24 mouse cellular contexts compared by ENCODE assay signal in genomic region chr1:190741421-190741820, GRCm38 (mm10).
DNase-seq lines count a peak whose midpoint lies in the region; ATAC-seq and TF ChIP-seq lines count a peak whose summit lies in the region.
"Had no signal": no experiment of that assay in that cellular context is flagged by ENCODE, and none has a peak within 500 bp of the region (broad histone marks: within the 10 kb centered on the region; RNA-seq: fewer than 3 reads in every experiment).

No protein-coding gene starts in this region.

- H3K9me3 ChIP-seq in lung, embryonic 14.5 days (ENCODE audit: low read depth, low read length), result no peaks in the 10 kb centered on the region
- H3K9me3 ChIP-seq in midbrain, postnatal 0 days (ENCODE audit: low read length), result 0 out of 2 replicates have a peak, but pooled peaks cover 3% of the 10 kb centered on the region
- no peaks in the 10 kb centered on the region for H3K9me3 ChIP-seq in midbrain, embryonic 14.5 days (ENCODE audit: control insufficient read depth, low read length)
- H3K9me3 ChIP-seq: embryonic facial prominence, embryonic 12.5 days; embryonic facial prominence, embryonic 15.5 days had no signal

- no peak overlapping the region for H3K4me3 ChIP-seq in lung, embryonic 14.5 days (ENCODE audit: low read depth, low read length)
- H3K4me3 ChIP-seq in midbrain, postnatal 0 days (ENCODE audit: low read depth, low read length), result no peak overlapping the region
- H3K4me3 ChIP-seq in midbrain, embryonic 14.5 days (replicated peaks; ENCODE audit: low read depth, low read length), result no peak overlapping the region
- H3K4me3 ChIP-seq: embryonic facial prominence, embryonic 12.5 days; embryonic facial prominence, embryonic 15.5 days; gastrocnemius, adult 2 months; hindbrain, embryonic 12.5 days had no signal

- no peaks in the 10 kb centered on the region for H3K4me1 ChIP-seq in lung, embryonic 14.5 days (ENCODE audit: insufficient read depth)
- no peaks in the 10 kb centered on the region for H3K4me1 ChIP-seq in midbrain, postnatal 0 days (ENCODE audit: insufficient read depth, low read length)
- no peaks in the 10 kb centered on the region for H3K4me1 ChIP-seq in midbrain, embryonic 14.5 days (ENCODE audit: control insufficient read depth, insufficient read depth, low read length)
- H3K4me1 ChIP-seq: embryonic facial prominence, embryonic 12.5 days; embryonic facial prominence, embryonic 15.5 days; hindbrain, embryonic 12.5 days had no signal

- 69% methylated on average over 5 of the region's 5 CpGs for WGBS in lung, embryonic 14.5 days
- WGBS in midbrain, postnatal 0 days, result 81% methylated on average over 5 of the region's 5 CpGs
- WGBS in midbrain, embryonic 14.5 days, result 88% methylated on average over 5 of the region's 5 CpGs

- H3K27me3 ChIP-seq in lung, embryonic 14.5 days (ENCODE audit: insufficient read depth, low read length), result no peaks in the 10 kb centered on the region
- no peaks in the 10 kb centered on the region for H3K27me3 ChIP-seq in midbrain, postnatal 0 days (ENCODE audit: insufficient read depth, low read length)
- no peaks in the 10 kb centered on the region for H3K27me3 ChIP-seq in midbrain, embryonic 14.5 days (ENCODE audit: control insufficient read depth, insufficient read depth, low read length)
- H3K27me3 ChIP-seq: embryonic facial prominence, embryonic 12.5 days; embryonic facial prominence, embryonic 15.5 days; hindbrain, embryonic 12.5 days had no signal

- no peak overlapping the region for H3K9ac ChIP-seq in lung, embryonic 14.5 days
- no peak overlapping the region for H3K9ac ChIP-seq in midbrain, postnatal 0 days (replicated peaks; ENCODE audit: low read length, poor library complexity, severe bottlenecking)
- no peak overlapping the region for H3K9ac ChIP-seq in midbrain, embryonic 14.5 days (replicated peaks; ENCODE audit: low read length)
- H3K9ac ChIP-seq: embryonic facial prominence, embryonic 12.5 days; embryonic facial prominence, embryonic 15.5 days; forebrain, postnatal 0 days; hindbrain, embryonic 12.5 days had no signal

- DNase-seq in cerebellum, postnatal 10 days, result peak; percentile 41 to 48
- no peak for DNase-seq in cerebellum, adult 18-20 months
- DNase-seq in lung, embryonic 14.5 days, result peak; percentile 24
- no peak for DNase-seq in lung, postnatal 4 days
- peak; percentile 31 for DNase-seq in midbrain, postnatal 0 days (ENCODE audit: low spot score)
- DNase-seq in midbrain, embryonic 14.5 days, result no peak
- no peak for DNase-seq in layer of hippocampus, adult 9-10 months (ENCODE audit: low spot score)
- DNase-seq: adrenal gland, adult 8-10 months; adrenal gland, postnatal 25 days; cerebellum, adult 8-10 months; forebrain, postnatal 0 days; gastrocnemius, adult 2 months; gastrocnemius, postnatal 14 days; heart, adult 11 months had no signal

- H3K36me3 ChIP-seq in lung, embryonic 14.5 days (ENCODE audit: insufficient read depth), result no peaks in the 10 kb centered on the region
- H3K36me3 ChIP-seq in midbrain, postnatal 0 days (ENCODE audit: insufficient read depth, low read length), result no peaks in the 10 kb centered on the region
- no peaks in the 10 kb centered on the region for H3K36me3 ChIP-seq in midbrain, embryonic 14.5 days (ENCODE audit: control insufficient read depth, insufficient read depth, low read length)
- H3K36me3 ChIP-seq: embryonic facial prominence, embryonic 12.5 days; embryonic facial prominence, embryonic 15.5 days; hindbrain, embryonic 12.5 days had no signal

- H3K4me2 ChIP-seq in lung, embryonic 14.5 days, result no peak overlapping the region
- no peak overlapping the region for H3K4me2 ChIP-seq in midbrain, postnatal 0 days (ENCODE audit: low read depth, low read length, poor library complexity, severe bottlenecking)
- no peak overlapping the region for H3K4me2 ChIP-seq in midbrain, embryonic 14.5 days (ENCODE audit: low read length)
- H3K4me2 ChIP-seq: embryonic facial prominence, embryonic 12.5 days; embryonic facial prominence, embryonic 15.5 days; heart, embryonic 11.5 days; hindbrain, embryonic 12.5 days had no signal

- H3K27ac ChIP-seq in lung, embryonic 14.5 days (ENCODE audit: low read depth), result no peak overlapping the region
- H3K27ac ChIP-seq in midbrain, postnatal 0 days (ENCODE audit: low read depth, low read length), result no peak overlapping the region
- no peak overlapping the region for H3K27ac ChIP-seq in midbrain, embryonic 14.5 days (replicated peaks; ENCODE audit: low read depth, low read length)
- H3K27ac ChIP-seq: embryonic facial prominence, embryonic 12.5 days; embryonic facial prominence, embryonic 15.5 days; gastrocnemius, adult 2 months; hindbrain, embryonic 12.5 days had no signal

- no peak for TF ChIP-seq CTCF in lung, embryonic 14.5 days (IDR thresholded peaks at IDR 0.05; ENCODE audit: low read depth)
- no peak for TF ChIP-seq CTCF in midbrain, postnatal 0 days (IDR thresholded peaks at IDR 0.05)

- no peak for ATAC-seq in lung, embryonic 14.5 days (ENCODE audit: insufficient read depth)
- ATAC-seq in midbrain, postnatal 0 days (ENCODE audit: low FRiP score), result no peak
- ATAC-seq in midbrain, embryonic 14.5 days (ENCODE audit: low FRiP score, low TSS enrichment), result no peak
- ATAC-seq: activated CD4-positive, CD25-positive, alpha-beta regulatory T cell, adult 4 months; CD4-positive, CD25-positive, alpha-beta regulatory T cell, adult 4 months; forebrain, embryonic 14.5 days; forebrain, postnatal 0 days; hindbrain, embryonic 16.5 days; inflammation-experienced regulatory T-cells, adult 6 months; intestine, embryonic 16.5 days had no signal

Comparison
In these comparisons a context has a peak if more than half of its experiments do, and no peak if none do; other contexts are left out.
1. DNase-seq: peak in cerebellum, postnatal 10 days (2 of 2), lung, embryonic 14.5 days (single experiment) and midbrain, postnatal 0 days (single experiment); none in cerebellum, adult 18-20 months (0 of 2), lung, postnatal 4 days (0 of 2), midbrain, embryonic 14.5 days (single experiment) and layer of hippocampus, adult 9-10 months (single experiment).